Mouse (Mus musculus): ENCODE measurements around the gene Fbf1. TPM values are rescaled to one million over a fixed set of nuclear protein-coding genes. Genes with fewer than 3 reads are reported as not detected.

Gene Fbf1
- polyA plus RNA-seq, 1 experiment from 2014 or later: 48.9 TPM

GRCm38 (mm10) chr11:116176010-116176409 is 8.0 kb upstream of the Fbf1 start:
- H3K4me3 ChIP-seq: no peak overlapping the region
- H3K36me3 ChIP-seq: peaks cover 94% of the 10 kb centered on the region
- no peaks in the 10 kb centered on the region for H3K9me3 ChIP-seq
- no peaks in the 10 kb centered on the region for H3K4me1 ChIP-seq
- H3K4me2 ChIP-seq (replicated peaks): no peak overlapping the region
- H3K27me3 ChIP-seq: no peaks in the 10 kb centered on the region
- no peak for ATAC-seq (ENCODE audit: low FRiP score, low read depth)
- H3K9ac ChIP-seq: no peak overlapping the region
- whole genome bisulfite sequencing: 91% methylated on average over 7 of the region's 7 CpGs
- no peak overlapping the region for H3K27ac ChIP-seq

- 93% methylated on average over 22 of the region's 22 CpGs for WGBS
- H3K4me1 ChIP-seq: no peaks in the 10 kb centered on the region
- H3K36me3 ChIP-seq: peaks cover 83% of the 10 kb centered on the region
- no peak overlapping the region for H3K9ac ChIP-seq
- H3K9me3 ChIP-seq: no peaks in the 10 kb centered on the region
- no peak overlapping the region for H3K27ac ChIP-seq
- H3K27me3 ChIP-seq: no peaks in the 10 kb centered on the region
- ATAC-seq (ENCODE audit: low FRiP score, low read depth): no peak
- no peak overlapping the region for H3K4me2 ChIP-seq (replicated peaks)
- no peak overlapping the region for H3K4me3 ChIP-seq
These were observed 6.9 kb upstream of the Fbf1 start for GRCm38 (mm10) chr11:116174775-116175448.

- Histone ChIP-seq H3K27ac (no peak overlapping the region), H3K9me3 (no peaks in the 10 kb centered on the region), H3K4me1 (peaks cover 10% of the 10 kb centered on the region), H3K4me2 (replicated peaks) (no peak overlapping the region), H3K4me3 (no peak overlapping the region), H3K9ac (no peak overlapping the region), H3K27me3 (no peaks in the 10 kb centered on the region), H3K36me3 (peaks cover 57% of the 10 kb centered on the region)
- ATAC-seq (ENCODE audit: low FRiP score, low read depth): no peak
- 89% methylated on average over 2 of the region's 2 CpGs for WGBS
These were observed 4.0 kb upstream of the Fbf1 start for GRCm38 (mm10) chr11:116171959-116172358.

GRCm38 (mm10) chr11:116170003-116170800 is 2.2 kb upstream of the Fbf1 start:
- WGBS: 82% methylated on average over 5 of the region's 5 CpGs
- Histone ChIP-seq H3K36me3 (peaks cover 48% of the 10 kb centered on the region), H3K4me1 (peaks cover 18% of the 10 kb centered on the region), H3K4me3 (no peak overlapping the region), H3K27me3 (no peaks in the 10 kb centered on the region), H3K27ac (no peak overlapping the region), H3K9me3 (no peaks in the 10 kb centered on the region), H3K9ac (no peak overlapping the region), H3K4me2 (replicated peaks) (no peak overlapping the region)
- no peak for ATAC-seq (ENCODE audit: low FRiP score, low read depth)

GRCm38 (mm10) chr11:116169214-116169613 is 1.2 kb upstream of the Fbf1 start:
- 83% methylated on average over 3 of the region's 3 CpGs for WGBS
- H3K4me1 ChIP-seq: peaks cover 18% of the 10 kb centered on the region
- no peak overlapping the region for H3K27ac ChIP-seq
- peaks cover 48% of the 10 kb centered on the region for H3K36me3 ChIP-seq
- no peak for ATAC-seq (ENCODE audit: low FRiP score, low read depth)
- no peak overlapping the region for H3K4me3 ChIP-seq
- H3K9ac ChIP-seq: no peak overlapping the region
- no peak overlapping the region for H3K4me2 ChIP-seq (replicated peaks)
- H3K27me3 ChIP-seq: no peaks in the 10 kb centered on the region
- no peaks in the 10 kb centered on the region for H3K9me3 ChIP-seq

GRCm38 (mm10) chr11:116167232-116167631 is 734 bp downstream of the Fbf1 start:
- H3K9me3 ChIP-seq: no peaks in the 10 kb centered on the region
- H3K27ac ChIP-seq: peak overlapping the region; percentile 77
- 9% methylated on average over 6 of the region's 6 CpGs for WGBS
- peaks cover 37% of the 10 kb centered on the region for H3K36me3 ChIP-seq
- no peaks in the 10 kb centered on the region for H3K27me3 ChIP-seq
- peaks cover 18% of the 10 kb centered on the region for H3K4me1 ChIP-seq
- ATAC-seq (ENCODE audit: low FRiP score, low read depth): no peak
- peak overlapping the region; percentile 84 for H3K4me2 ChIP-seq (replicated peaks)
- H3K4me3 ChIP-seq: peak overlapping the region; percentile 59
- H3K9ac ChIP-seq: peak overlapping the region; percentile 85

GRCm38 (mm10) chr11:116163002-116163401 is 5.0 kb downstream of the Fbf1 start:
- WGBS: 44% methylated on average over 9 of the region's 9 CpGs
- no peak overlapping the region for H3K4me2 ChIP-seq (replicated peaks)
- H3K27ac ChIP-seq: no peak overlapping the region
- peaks cover 13% of the 10 kb centered on the region for H3K4me1 ChIP-seq
- H3K27me3 ChIP-seq: no peaks in the 10 kb centered on the region
- no peak overlapping the region for H3K4me3 ChIP-seq
- H3K9me3 ChIP-seq: no peaks in the 10 kb centered on the region
- ATAC-seq (ENCODE audit: low FRiP score, low read depth): no peak
- no peak overlapping the region for H3K9ac ChIP-seq
- H3K36me3 ChIP-seq: peaks cover 67% of the 10 kb centered on the region

- H3K9ac ChIP-seq: no peak overlapping the region
- WGBS: 75% methylated on average over 10 of the region's 10 CpGs
- no peaks in the 10 kb centered on the region for H3K9me3 ChIP-seq
- ATAC-seq (ENCODE audit: low FRiP score, low read depth): no peak
- H3K27ac ChIP-seq: no peak overlapping the region; the same call in 1 of the 2 replicates
- H3K4me2 ChIP-seq (replicated peaks): no peak overlapping the region
- peaks cover 10% of the 10 kb centered on the region for H3K4me1 ChIP-seq
- no peaks in the 10 kb centered on the region for H3K27me3 ChIP-seq
- H3K36me3 ChIP-seq: peaks cover 76% of the 10 kb centered on the region
- no peak overlapping the region for H3K4me3 ChIP-seq
These were observed 5.8 kb downstream of the Fbf1 start for GRCm38 (mm10) chr11:116162146-116162545.

- H3K9ac ChIP-seq: peak overlapping the region; percentile 35; the same call in 1 of the 2 replicates
- H3K27ac ChIP-seq: no peak overlapping the region
- H3K27me3 ChIP-seq: no peaks in the 10 kb centered on the region
- no peaks in the 10 kb centered on the region for H3K9me3 ChIP-seq
- WGBS: 65% methylated on average over 12 of the region's 12 CpGs
- peaks cover 84% of the 10 kb centered on the region for H3K36me3 ChIP-seq
- no peak overlapping the region for H3K4me2 ChIP-seq (replicated peaks)
- no peak for ATAC-seq (ENCODE audit: low FRiP score, low read depth)
- H3K4me3 ChIP-seq: no peak overlapping the region
- peaks cover 2% of the 10 kb centered on the region for H3K4me1 ChIP-seq
These were observed 6.7 kb downstream of the Fbf1 start for GRCm38 (mm10) chr11:116161312-116161711.

- Histone ChIP-seq H3K9me3 (no peaks in the 10 kb centered on the region), H3K4me2 (replicated peaks) (no peak overlapping the region), H3K27ac (no peak overlapping the region), H3K36me3 (peaks cover 100% of the 10 kb centered on the region), H3K27me3 (no peaks in the 10 kb centered on the region), H3K4me3 (no peak overlapping the region), H3K4me1 (no peaks in the 10 kb centered on the region), H3K9ac (no peak overlapping the region)
- 100% methylated on average over 2 of the region's 2 CpGs for WGBS
- no peak for ATAC-seq (ENCODE audit: low FRiP score, low read depth)
These were observed 17.0 kb downstream of the Fbf1 start for GRCm38 (mm10) chr11:116150960-116151359.

- ATAC-seq (ENCODE audit: low FRiP score, low read depth): no peak
- Histone ChIP-seq H3K4me3 (no peak overlapping the region), H3K27ac (no peak overlapping the region), H3K9ac (no peak overlapping the region), H3K27me3 (no peaks in the 10 kb centered on the region), H3K36me3 (peaks cover 100% of the 10 kb centered on the region), H3K4me1 (no peaks in the 10 kb centered on the region), H3K9me3 (no peaks in the 10 kb centered on the region), H3K4me2 (replicated peaks) (no peak overlapping the region)
- 77% methylated on average over 6 of the region's 6 CpGs for WGBS
These were observed 18.6 kb downstream of the Fbf1 start for GRCm38 (mm10) chr11:116149341-116149740.

GRCm38 (mm10) chr11:116148761-116149221 is 19.2 kb downstream of the Fbf1 start:
- H3K9ac ChIP-seq: no peak overlapping the region
- H3K27me3 ChIP-seq: no peaks in the 10 kb centered on the region
- H3K4me2 ChIP-seq (replicated peaks): no peak overlapping the region
- H3K27ac ChIP-seq: no peak overlapping the region
- no peaks in the 10 kb centered on the region for H3K9me3 ChIP-seq
- no peak for ATAC-seq (ENCODE audit: low FRiP score, low read depth)
- WGBS: 50% methylated on average over 20 of the region's 20 CpGs
- no peaks in the 10 kb centered on the region for H3K4me1 ChIP-seq
- H3K36me3 ChIP-seq: peaks cover 100% of the 10 kb centered on the region
- no peak overlapping the region for H3K4me3 ChIP-seq
